ENCODE assay signal across 8 mouse cellular contexts in genomic region chr2:35662001-35662491, GRCm38 (mm10).
DNase-seq lines count a peak whose midpoint lies in the region; ATAC-seq and TF ChIP-seq lines count a peak whose summit lies in the region.

No protein-coding gene starts in this region.

- H3K79me2 ChIP-seq in C2C12 (ENCODE audit: control insufficient read depth, insufficient read depth): peaks cover 56% of the 10 kb centered on the region

- no peaks in the 10 kb centered on the region for H3K36me3 ChIP-seq in C2C12 (ENCODE audit: control insufficient read depth, insufficient read depth)
- 0 out of 2 replicates have a peak, but pooled peaks cover 5% of the 10 kb centered on the region for H3K36me3 ChIP-seq in forebrain, embryonic 10.5 days (replicated peaks)
- H3K36me3 ChIP-seq in intestine, embryonic 16.5 days (ENCODE audit: control insufficient read depth, insufficient read depth, low read length): no peaks in the 10 kb centered on the region; the same call in 1 of the 2 replicates
- H3K36me3 ChIP-seq in liver, embryonic 13.5 days: no peaks in the 10 kb centered on the region
- no peaks in the 10 kb centered on the region for H3K36me3 ChIP-seq in neural tube, embryonic 11.5 days (ENCODE audit: control insufficient read depth, insufficient read depth, low read length)

- peaks cover 44% of the 10 kb centered on the region for H3K4me1 ChIP-seq in cerebellum, adult 2 months (ENCODE audit: control insufficient read depth, insufficient read depth, low read length)
- peaks cover 65% of the 10 kb centered on the region for H3K4me1 ChIP-seq in forebrain, embryonic 10.5 days
- peaks cover 52% of the 10 kb centered on the region for H3K4me1 ChIP-seq in intestine, embryonic 16.5 days (ENCODE audit: control insufficient read depth, insufficient read depth, low read length)
- H3K4me1 ChIP-seq in liver, embryonic 13.5 days (replicated peaks): peaks cover 27% of the 10 kb centered on the region
- H3K4me1 ChIP-seq in neural tube, embryonic 11.5 days (ENCODE audit: control insufficient read depth, insufficient read depth, low read length): peaks cover 24% of the 10 kb centered on the region

- TF ChIP-seq CTCF in cerebellum, adult 2 months (IDR thresholded peaks at IDR 0.05; ENCODE audit: borderline replicate concordance, insufficient read depth, low read depth, low read length): no peak
- no peak for TF ChIP-seq CTCF in C2C12 (IDR thresholded peaks at IDR 0.05; ENCODE audit: control insufficient read depth, insufficient read depth, insufficient read length)

- 10% methylated on average over 24 of the region's 24 CpGs for WGBS in cerebellum, adult 2 months
- WGBS in forebrain, embryonic 10.5 days: under 1% methylated on average over 24 of the region's 24 CpGs
- 3% methylated on average over 24 of the region's 24 CpGs for whole genome bisulfite sequencing in intestine, embryonic 16.5 days
- WGBS in liver, embryonic 13.5 days (ENCODE audit: insufficient replicate concordance): 4% methylated on average over 24 of the region's 24 CpGs
- under 1% methylated on average over 24 of the region's 24 CpGs for WGBS in neural tube, embryonic 11.5 days

- peak overlapping the region; percentile 92 for H3K9ac ChIP-seq in intestine, embryonic 16.5 days (ENCODE audit: low read depth, low read length)
- peak overlapping the region; percentile 64 for H3K9ac ChIP-seq in liver, embryonic 13.5 days
- peak overlapping the region; percentile 95 for H3K9ac ChIP-seq in neural tube, embryonic 11.5 days (ENCODE audit: low read length)

- H3K4me3 ChIP-seq in cerebellum, adult 2 months (replicated peaks; ENCODE audit: insufficient read depth, low read depth, low read length): peak overlapping the region; percentile 41
- peak overlapping the region; percentile 75 for H3K4me3 ChIP-seq in C2C12 (ENCODE audit: insufficient read depth, poor library complexity, severe bottlenecking)
- peak overlapping the region; percentile 95 for H3K4me3 ChIP-seq in forebrain, embryonic 10.5 days
- H3K4me3 ChIP-seq in intestine, embryonic 16.5 days (ENCODE audit: low read length): peak overlapping the region; percentile 81
- H3K4me3 ChIP-seq in liver, embryonic 13.5 days (replicated peaks): peak overlapping the region; percentile 59
- peak overlapping the region; percentile 85 for H3K4me3 ChIP-seq in neural tube, embryonic 11.5 days (ENCODE audit: low read depth, low read length)

- peak overlapping the region; percentile 62 for H3K27ac ChIP-seq in cerebellum, adult 2 months (ENCODE audit: insufficient read depth, low read length)
- H3K27ac ChIP-seq in forebrain, embryonic 10.5 days: peak overlapping the region; percentile 96
- peak overlapping the region; percentile 81 for H3K27ac ChIP-seq in intestine, embryonic 16.5 days (ENCODE audit: low read length)
- no peak overlapping the region for H3K27ac ChIP-seq in liver, embryonic 13.5 days
- peak overlapping the region; percentile 87 for H3K27ac ChIP-seq in neural tube, embryonic 11.5 days (ENCODE audit: low read depth, low read length)

- H3K79me3 ChIP-seq in C2C12 (ENCODE audit: low read depth): peaks cover 27% of the 10 kb centered on the region

- no peak for TF ChIP-seq POLR2A in cerebellum, adult 2 months (IDR thresholded peaks at IDR 0.05; ENCODE audit: borderline replicate concordance, insufficient read depth, low read length)

- peak; percentile 32 for ATAC-seq in intestine, embryonic 16.5 days
- ATAC-seq in liver, embryonic 13.5 days (ENCODE audit: low read depth): peak; percentile 42
- ATAC-seq in neural tube, embryonic 11.5 days (ENCODE audit: insufficient read depth, low FRiP score, low TSS enrichment): peak; percentile 65

- H3K9me3 ChIP-seq in forebrain, embryonic 10.5 days: no peaks in the 10 kb centered on the region
- no peaks in the 10 kb centered on the region for H3K9me3 ChIP-seq in intestine, embryonic 16.5 days (ENCODE audit: control insufficient read depth, low read length)
- H3K9me3 ChIP-seq in liver, embryonic 13.5 days (replicated peaks): no peaks in the 10 kb centered on the region
- no peaks in the 10 kb centered on the region for H3K9me3 ChIP-seq in neural tube, embryonic 11.5 days (ENCODE audit: control insufficient read depth, low read length)

- peak overlapping the region; percentile 94 for H3ac ChIP-seq in C2C12 (ENCODE audit: control insufficient read depth, insufficient read length, low read depth)

- H3K4me2 ChIP-seq in intestine, embryonic 16.5 days (ENCODE audit: low read depth, low read length): peak overlapping the region; percentile 85
- peak overlapping the region; percentile 72 for H3K4me2 ChIP-seq in liver, embryonic 13.5 days
- H3K4me2 ChIP-seq in neural tube, embryonic 11.5 days (ENCODE audit: low read depth): peak overlapping the region; percentile 91

- no peaks in the 10 kb centered on the region for H3K27me3 ChIP-seq in cerebellum, adult 2 months (ENCODE audit: control insufficient read depth, insufficient read depth, low read length)
- no peaks in the 10 kb centered on the region for H3K27me3 ChIP-seq in C2C12 (ENCODE audit: control insufficient read depth, insufficient read depth, insufficient read length)
- no peaks in the 10 kb centered on the region for H3K27me3 ChIP-seq in forebrain, embryonic 10.5 days (ENCODE audit: poor library complexity, severe bottlenecking)
- no peaks in the 10 kb centered on the region for H3K27me3 ChIP-seq in intestine, embryonic 16.5 days (replicated peaks; ENCODE audit: control insufficient read depth, insufficient read depth, low read length)
- H3K27me3 ChIP-seq in liver, embryonic 13.5 days: peaks cover 56% of the 10 kb centered on the region
- H3K27me3 ChIP-seq in neural tube, embryonic 11.5 days (ENCODE audit: control insufficient read depth, insufficient read depth, low read length): no peaks in the 10 kb centered on the region

- DNase-seq in cerebellum, adult 2 months: peak in 1 of 2 experiments; percentile 58
- DNase-seq in cerebellum, adult 8-10 months: no peak
- no peak for DNase-seq in forebrain, embryonic 10.5 days (ENCODE audit: extremely low spot score, low spot score)
- no peak for DNase-seq in liver, embryonic 13.5 days
- DNase-seq in neural tube, embryonic 11.5 days (ENCODE audit: low spot score): peak; percentile 71
- DNase-seq in urinary bladder, postnatal 25 days (ENCODE audit: low spot score): peak; percentile 50

TF ChIP-seq in C2C12, 6 proteins besides CTCF, POLR2A, EP300 and RAD21:
- TF ChIP-seq USF1 (IDR thresholded peaks at IDR 0.05; ENCODE audit: low read depth) (peak; percentile 41), MAX (IDR thresholded peaks at IDR 0.05) (peak; percentile 21), MYOD1 (IDR thresholded peaks at IDR 0.05; ENCODE audit: control insufficient read depth, insufficient read length, low read depth) (no peak)

Comparison
In these comparisons a context has a peak if more than half of its experiments do, and no peak if none do; other contexts are left out.
1. DNase-seq: peak in neural tube, embryonic 11.5 days (single experiment) and urinary bladder, postnatal 25 days (single experiment); none in cerebellum, adult 8-10 months (single experiment), forebrain, embryonic 10.5 days (single experiment) and liver, embryonic 13.5 days (single experiment).
2. H3K4me3 ChIP-seq: peak in every context shown above with its lines; median percentile 95 in forebrain, embryonic 10.5 days; 85 in neural tube, embryonic 11.5 days; 81 in intestine, embryonic 16.5 days; 75 in C2C12; 59 in liver, embryonic 13.5 days; 41 in cerebellum, adult 2 months.
3. Peak in every context shown above with its lines, with median percentiles within 50 percentile points of each other: ATAC-seq, H3K4me2 ChIP-seq and H3K9ac ChIP-seq.